Mouse (Mus musculus): ENCODE data around the gene Dnah12. TPM values are rescaled to one million over a fixed set of nuclear protein-coding genes. Genes with fewer than 3 reads are reported as not detected.

The Dnah12 gene
- 0.01 TPM in 2 replicates for polyA plus RNA-seq (2014; fragmentation: Nextera tagmentation; extraction: Ambion mirVana)

- no peaks in the 10 kb centered on the region for H3K27me3 ChIP-seq (ENCODE audit: control insufficient read depth, insufficient read depth, low read length)
- H3K9me3 ChIP-seq (ENCODE audit: control insufficient read depth, low read length) = no peaks in the 10 kb centered on the region
- 89% methylated on average over 3 of the region's 3 CpGs for WGBS
- H3K4me2 ChIP-seq (ENCODE audit: low read depth) = no peak within 1 kb of the TSS
- no peaks in the 10 kb centered on the region for H3K36me3 ChIP-seq (ENCODE audit: control insufficient read depth, insufficient read depth, low read length)
- H3K4me1 ChIP-seq (ENCODE audit: control insufficient read depth, insufficient read depth, low read length) = no peaks in the 10 kb centered on the region
- no peak within 1 kb of the TSS for H3K9ac ChIP-seq (ENCODE audit: low read length)
- DNase-seq (ENCODE audit: low spot score) (no peak), ATAC-seq (ENCODE audit: insufficient read depth, low FRiP score, low TSS enrichment) (no peak)
- H3K27ac ChIP-seq (ENCODE audit: low read depth, low read length) = no peak within 1 kb of the TSS
- no peak within 1 kb of the TSS for H3K4me3 ChIP-seq (ENCODE audit: low read depth, low read length)
Observed at GRCm38 (mm10) chr14:26692974-26693373, at the start of gene Dnah12. Gene Dnah12, plus strand, starts transcription at chr14:26693274.

DNA sequence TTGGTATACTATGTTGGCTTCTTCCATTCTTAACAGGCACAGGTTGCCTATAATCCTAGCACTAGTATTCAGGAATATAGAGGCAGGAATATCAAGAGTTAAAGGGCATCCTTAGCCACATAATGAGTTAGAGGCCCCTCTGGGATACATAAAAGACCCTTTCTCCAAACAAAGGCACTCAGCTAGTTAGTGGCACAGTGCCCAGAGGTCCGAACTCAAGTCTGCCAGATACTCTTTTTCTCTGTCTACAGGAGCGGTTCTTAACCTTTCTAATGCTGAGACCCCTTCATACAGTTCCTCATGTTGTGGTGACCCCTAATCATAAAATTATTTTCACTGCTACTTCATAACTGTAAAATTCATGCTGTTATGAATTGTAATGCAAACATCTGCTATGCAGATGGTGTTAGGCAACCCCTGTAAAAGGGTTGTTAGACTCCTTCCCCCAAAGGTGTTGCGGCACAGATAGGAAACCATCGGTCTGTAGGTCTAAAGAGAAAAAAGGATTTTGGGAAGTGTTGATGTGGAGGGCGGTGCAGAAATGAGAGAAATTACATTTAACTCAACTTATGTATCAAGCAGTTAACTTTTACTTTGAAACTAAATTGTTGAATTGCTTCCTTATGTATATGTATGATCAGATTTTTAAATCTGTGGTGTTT is 47.0 kb upstream of the Dnah12 start:
- DNase-seq (ENCODE audit: low spot score) = no peak
- Histone ChIP-seq H3K27ac (ENCODE audit: low read depth, low read length) (no peak overlapping the region), H3K36me3 (ENCODE audit: control insufficient read depth, insufficient read depth, low read length) (no peaks in the 10 kb centered on the region), H3K27me3 (ENCODE audit: control insufficient read depth, insufficient read depth, low read length) (no peaks in the 10 kb centered on the region), H3K9ac (ENCODE audit: low read length) (no peak overlapping the region), H3K4me3 (ENCODE audit: low read depth, low read length) (no peak overlapping the region), H3K4me2 (ENCODE audit: low read depth) (no peak overlapping the region), H3K9me3 (ENCODE audit: control insufficient read depth, low read length) (no peaks in the 10 kb centered on the region), H3K4me1 (ENCODE audit: control insufficient read depth, insufficient read depth, low read length) (peaks cover 4% of the 10 kb centered on the region)
- 66% methylated on average over 5 of the region's 5 CpGs for WGBS
- no peak for ATAC-seq (ENCODE audit: insufficient read depth, low FRiP score, low TSS enrichment)

- H3K36me3 ChIP-seq (ENCODE audit: control insufficient read depth, insufficient read depth, low read length) = no peaks in the 10 kb centered on the region
- DNase-seq (ENCODE audit: low spot score) = no peak
- H3K9ac ChIP-seq (ENCODE audit: low read length) = no peak overlapping the region
- no peak for ATAC-seq (ENCODE audit: insufficient read depth, low FRiP score, low TSS enrichment)
- H3K4me2 ChIP-seq (ENCODE audit: low read depth) = no peak overlapping the region
- no peaks in the 10 kb centered on the region for H3K27me3 ChIP-seq (ENCODE audit: control insufficient read depth, insufficient read depth, low read length)
- peaks cover 4% of the 10 kb centered on the region for H3K4me1 ChIP-seq (ENCODE audit: control insufficient read depth, insufficient read depth, low read length)
- 85% methylated on average over 2 of the region's 2 CpGs for WGBS
- H3K27ac ChIP-seq (ENCODE audit: low read depth, low read length) = no peak overlapping the region
- no peak overlapping the region for H3K4me3 ChIP-seq (ENCODE audit: low read depth, low read length)
- no peaks in the 10 kb centered on the region for H3K9me3 ChIP-seq (ENCODE audit: control insufficient read depth, low read length)
Observed at GRCm38 (mm10) chr14:26647811-26648210, 45.3 kb upstream of the Dnah12 start.

DNA sequence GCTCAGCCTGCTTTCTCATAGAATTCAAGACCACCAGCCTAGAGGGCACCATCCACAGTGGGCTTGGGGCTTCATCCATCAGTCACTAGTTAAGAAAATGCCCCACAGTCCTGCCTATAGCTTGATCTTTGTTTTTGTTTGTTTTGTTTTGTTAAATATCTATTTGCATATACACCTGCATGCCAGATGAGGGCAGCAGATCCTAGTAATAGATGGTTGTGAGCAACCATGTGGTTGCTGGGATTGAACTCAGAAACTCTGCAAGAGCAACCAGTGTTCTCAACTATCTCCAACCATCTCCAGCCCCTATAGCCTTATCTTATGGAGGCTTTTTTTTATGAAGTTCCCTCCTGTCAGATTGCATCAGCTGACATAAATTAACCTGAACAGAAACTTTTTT is 41.2 kb upstream of the Dnah12 start:
- DNase-seq (ENCODE audit: low spot score) (no peak), ATAC-seq (ENCODE audit: insufficient read depth, low FRiP score, low TSS enrichment) (no peak)
- H3K9ac ChIP-seq (ENCODE audit: low read length) = no peak overlapping the region
- no peak overlapping the region for H3K27ac ChIP-seq (ENCODE audit: low read depth, low read length)
- no peaks in the 10 kb centered on the region for H3K4me1 ChIP-seq (ENCODE audit: control insufficient read depth, insufficient read depth, low read length)
- no peak overlapping the region for H3K4me3 ChIP-seq (ENCODE audit: low read depth, low read length)
- H3K27me3 ChIP-seq (ENCODE audit: control insufficient read depth, insufficient read depth, low read length) = no peaks in the 10 kb centered on the region
- H3K9me3 ChIP-seq (ENCODE audit: control insufficient read depth, low read length) = no peaks in the 10 kb centered on the region
- no peak overlapping the region for H3K4me2 ChIP-seq (ENCODE audit: low read depth)
- H3K36me3 ChIP-seq (ENCODE audit: control insufficient read depth, insufficient read depth, low read length) = 0 out of 2 replicates have a peak, but pooled peaks cover 3% of the 10 kb centered on the region

DNA sequence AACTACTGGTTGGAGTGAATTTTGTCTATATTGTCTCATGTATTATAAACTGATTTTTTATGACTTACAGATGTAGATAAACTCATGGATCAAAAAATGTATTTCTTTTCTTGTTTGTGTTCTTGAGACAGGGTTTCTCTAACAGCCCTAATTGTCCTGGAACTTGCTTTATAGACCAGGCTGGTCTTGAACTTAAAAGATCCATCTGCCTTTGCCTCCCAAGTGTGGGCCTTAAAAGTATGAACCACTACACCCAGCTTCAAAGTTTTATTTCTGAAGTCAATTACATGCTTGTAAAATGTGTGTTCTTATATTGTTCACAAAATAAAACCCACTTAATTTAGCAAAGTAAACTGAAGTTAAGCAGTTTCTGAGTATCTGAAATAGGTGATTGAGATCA is 34.9 kb upstream of the Dnah12 start:
- Histone ChIP-seq H3K36me3 (ENCODE audit: control insufficient read depth, insufficient read depth, low read length) (peaks cover 6% of the 10 kb centered on the region; the same call in 1 of the 2 replicates), H3K27me3 (ENCODE audit: control insufficient read depth, insufficient read depth, low read length) (no peaks in the 10 kb centered on the region), H3K9me3 (ENCODE audit: control insufficient read depth, low read length) (no peaks in the 10 kb centered on the region), H3K4me2 (ENCODE audit: low read depth) (no peak overlapping the region), H3K4me3 (ENCODE audit: low read depth, low read length) (no peak overlapping the region), H3K27ac (ENCODE audit: low read depth, low read length) (no peak overlapping the region), H3K9ac (ENCODE audit: low read length) (no peak overlapping the region), H3K4me1 (ENCODE audit: control insufficient read depth, insufficient read depth, low read length) (no peaks in the 10 kb centered on the region)
- ATAC-seq (ENCODE audit: insufficient read depth, low FRiP score, low TSS enrichment) = no peak
- no peak for DNase-seq (ENCODE audit: low spot score)

- H3K27ac ChIP-seq (ENCODE audit: low read depth, low read length) = no peak overlapping the region
- ATAC-seq (ENCODE audit: insufficient read depth, low FRiP score, low TSS enrichment) = no peak
- 93% methylated on average over 1 of the region's 1 CpGs for WGBS
- H3K4me1 ChIP-seq (ENCODE audit: control insufficient read depth, insufficient read depth, low read length) = no peaks in the 10 kb centered on the region
- H3K36me3 ChIP-seq (ENCODE audit: control insufficient read depth, insufficient read depth, low read length) = peaks cover 3% of the 10 kb centered on the region; the same call in 1 of the 2 replicates
- H3K9me3 ChIP-seq (ENCODE audit: control insufficient read depth, low read length) = no peaks in the 10 kb centered on the region
- no peak overlapping the region for H3K4me2 ChIP-seq (ENCODE audit: low read depth)
- no peak overlapping the region for H3K4me3 ChIP-seq (ENCODE audit: low read depth, low read length)
- no peak overlapping the region for H3K9ac ChIP-seq (ENCODE audit: low read length)
- no peak for DNase-seq (ENCODE audit: low spot score)
- H3K27me3 ChIP-seq (ENCODE audit: control insufficient read depth, insufficient read depth, low read length) = no peaks in the 10 kb centered on the region
Observed at GRCm38 (mm10) chr14:26660233-26660632, 32.8 kb upstream of the Dnah12 start.

- Histone ChIP-seq H3K36me3 (ENCODE audit: control insufficient read depth, insufficient read depth, low read length) (peaks cover 3% of the 10 kb centered on the region; the same call in 1 of the 2 replicates), H3K4me2 (ENCODE audit: low read depth) (no peak overlapping the region), H3K9ac (ENCODE audit: low read length) (no peak overlapping the region), H3K27ac (ENCODE audit: low read depth, low read length) (no peak overlapping the region), H3K4me3 (ENCODE audit: low read depth, low read length) (no peak overlapping the region), H3K4me1 (ENCODE audit: control insufficient read depth, insufficient read depth, low read length) (peaks cover 3% of the 10 kb centered on the region), H3K27me3 (ENCODE audit: control insufficient read depth, insufficient read depth, low read length) (no peaks in the 10 kb centered on the region), H3K9me3 (ENCODE audit: control insufficient read depth, low read length) (no peaks in the 10 kb centered on the region)
- no peak for DNase-seq (ENCODE audit: low spot score)
- no peak for ATAC-seq (ENCODE audit: insufficient read depth, low FRiP score, low TSS enrichment)
- WGBS = 90% methylated on average over 3 of the region's 3 CpGs
Observed at GRCm38 (mm10) chr14:26662016-26662415, 31.1 kb upstream of the Dnah12 start.

- H3K9ac ChIP-seq (ENCODE audit: low read length) = no peak overlapping the region
- H3K4me2 ChIP-seq (ENCODE audit: low read depth) = no peak overlapping the region
- H3K9me3 ChIP-seq (ENCODE audit: control insufficient read depth, low read length) = no peaks in the 10 kb centered on the region
- no peak overlapping the region for H3K27ac ChIP-seq (ENCODE audit: low read depth, low read length)
- no peak overlapping the region for H3K4me3 ChIP-seq (ENCODE audit: low read depth, low read length)
- ATAC-seq (ENCODE audit: insufficient read depth, low FRiP score, low TSS enrichment) = no peak
- H3K36me3 ChIP-seq (ENCODE audit: control insufficient read depth, insufficient read depth, low read length) = peaks cover 3% of the 10 kb centered on the region; the same call in 1 of the 2 replicates
- no peaks in the 10 kb centered on the region for H3K27me3 ChIP-seq (ENCODE audit: control insufficient read depth, insufficient read depth, low read length)
- peaks cover 6% of the 10 kb centered on the region for H3K4me1 ChIP-seq (ENCODE audit: control insufficient read depth, insufficient read depth, low read length)
- WGBS = 90% methylated on average over 2 of the region's 2 CpGs
- DNase-seq (ENCODE audit: low spot score) = no peak
Observed at GRCm38 (mm10) chr14:26662488-26662887, 30.6 kb upstream of the Dnah12 start.

DNA sequence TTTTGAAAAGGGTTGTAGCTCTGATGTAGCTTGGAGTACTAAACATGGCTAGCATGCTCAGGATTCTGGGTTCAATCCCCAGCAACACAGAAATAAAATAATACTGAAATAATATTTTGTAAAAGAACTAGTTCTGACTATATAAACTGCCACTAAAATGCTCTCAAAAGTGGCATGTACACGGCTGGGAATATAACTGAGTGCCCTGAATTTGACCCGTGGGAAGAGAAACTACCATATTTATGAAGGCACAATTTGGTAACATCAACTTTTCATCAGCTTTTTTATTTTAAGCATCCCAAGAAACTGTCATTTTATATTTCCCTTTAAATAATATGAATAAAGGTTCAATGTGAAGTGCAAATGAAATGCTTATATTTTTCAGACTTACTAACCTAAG is 29.2 kb upstream of the Dnah12 start:
- Histone ChIP-seq H3K9me3 (ENCODE audit: control insufficient read depth, low read length) (no peaks in the 10 kb centered on the region), H3K4me3 (ENCODE audit: low read depth, low read length) (no peak overlapping the region), H3K36me3 (ENCODE audit: control insufficient read depth, insufficient read depth, low read length) (no peaks in the 10 kb centered on the region), H3K27ac (ENCODE audit: low read depth, low read length) (no peak overlapping the region), H3K9ac (ENCODE audit: low read length) (no peak overlapping the region), H3K4me1 (ENCODE audit: control insufficient read depth, insufficient read depth, low read length) (peaks cover 11% of the 10 kb centered on the region), H3K27me3 (ENCODE audit: control insufficient read depth, insufficient read depth, low read length) (no peaks in the 10 kb centered on the region), H3K4me2 (ENCODE audit: low read depth) (no peak overlapping the region)
- DNase-seq (ENCODE audit: low spot score) = no peak
- 91% methylated on average over 2 of the region's 2 CpGs for WGBS
- ATAC-seq (ENCODE audit: insufficient read depth, low FRiP score, low TSS enrichment) = no peak

All from neural tube, embryonic 11.5 days (tissue).